Mouse (Mus musculus): ENCODE measurements at regions not wholly inside any gene's neighbourhood (a gene's known extent, or its start where the extent isn't known, plus 50 kb on each side); places are given as distances from the start of the nearest gene placed in this dataset.

DNA sequence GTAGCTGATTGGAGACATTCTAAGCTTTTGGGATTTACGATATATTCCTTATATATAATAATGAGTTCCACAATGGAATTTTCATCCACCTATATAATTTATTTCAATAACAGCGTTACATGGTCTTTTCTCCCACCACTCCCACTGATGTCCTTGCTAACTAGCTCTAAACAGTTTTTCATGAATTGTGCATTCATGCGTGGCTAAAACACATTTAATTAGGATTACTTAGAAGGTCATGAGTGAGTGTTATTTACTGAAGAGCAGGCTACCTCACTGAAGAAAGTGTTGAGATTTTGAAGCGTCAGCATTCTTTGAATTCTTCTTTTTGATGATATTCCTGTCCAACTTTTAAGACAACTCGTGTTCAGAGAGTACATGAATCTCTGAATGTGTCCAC is 245.1 kb upstream of the Kcnj16 start:
- DNase-seq = no peak

DNA sequence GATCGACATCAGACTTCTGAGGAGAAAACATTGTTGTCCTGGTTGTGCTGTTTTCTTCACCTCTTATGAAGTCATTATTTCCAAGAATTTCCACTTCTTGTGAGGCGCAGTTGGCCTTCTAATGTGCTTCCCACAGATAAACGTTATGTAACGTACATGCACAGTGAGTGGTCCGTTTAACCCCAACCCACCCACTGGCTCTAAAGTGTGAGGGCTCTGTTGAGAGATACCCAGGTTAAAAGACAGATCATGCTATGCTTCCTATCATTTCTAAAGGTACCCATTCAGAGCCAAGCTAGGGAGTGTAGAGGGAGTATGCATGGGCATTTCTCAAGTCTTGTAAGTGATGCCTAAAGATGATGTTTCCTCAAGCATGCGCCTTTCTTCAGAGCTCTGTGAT is 243.9 kb upstream of the Kcnj16 start:
- no peak for DNase-seq

DNA sequence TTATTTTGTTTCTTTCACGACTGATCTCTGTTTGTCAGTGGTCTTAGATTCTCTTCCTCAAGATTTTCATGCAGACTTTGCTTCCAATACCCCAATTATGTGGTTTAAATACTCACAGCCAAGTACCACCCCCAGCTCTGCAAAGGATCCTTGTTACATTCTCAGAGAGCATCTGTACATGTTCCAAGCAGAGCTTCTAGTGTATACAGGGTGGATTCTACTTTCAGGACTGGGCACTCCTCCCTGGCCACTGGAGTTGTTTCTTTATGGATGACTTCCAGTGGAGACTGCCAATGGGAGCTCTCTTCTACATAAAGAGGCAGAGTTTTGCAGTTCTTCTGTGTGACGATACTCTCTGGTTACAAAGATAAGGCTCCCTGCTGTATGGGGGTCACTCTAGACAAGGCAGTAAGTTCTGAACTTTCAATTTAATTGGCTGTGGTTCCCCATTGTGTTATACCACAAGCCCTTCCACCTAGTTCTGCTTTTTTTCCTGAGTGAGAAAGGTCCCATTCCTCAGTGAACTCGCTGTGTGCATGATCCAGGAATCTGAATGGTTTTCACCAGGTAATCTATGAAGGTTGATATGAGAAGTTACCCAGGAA is 240.4 kb upstream of the Kcnj16 start:
- no peak for DNase-seq

DNA sequence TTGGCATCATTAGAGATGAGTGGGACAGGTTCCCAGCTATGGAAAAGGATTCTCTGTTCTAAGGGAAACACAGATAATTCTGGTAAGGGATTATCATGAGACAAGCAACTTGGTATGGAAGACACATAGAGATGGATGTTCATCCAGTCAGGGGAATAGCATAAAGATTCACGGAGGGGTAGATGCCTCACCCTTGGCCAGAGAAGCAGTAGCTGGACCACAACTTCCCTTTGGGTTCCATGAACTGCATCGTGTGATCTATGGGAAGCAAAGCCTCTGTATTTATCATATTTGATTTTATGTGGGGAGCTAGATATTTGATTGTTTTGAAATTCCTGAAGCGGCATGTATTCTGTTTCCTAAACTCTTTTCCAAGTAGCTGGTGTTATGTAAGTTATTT is 236.3 kb upstream of the Kcnj16 start:
- no peak for DNase-seq

DNA sequence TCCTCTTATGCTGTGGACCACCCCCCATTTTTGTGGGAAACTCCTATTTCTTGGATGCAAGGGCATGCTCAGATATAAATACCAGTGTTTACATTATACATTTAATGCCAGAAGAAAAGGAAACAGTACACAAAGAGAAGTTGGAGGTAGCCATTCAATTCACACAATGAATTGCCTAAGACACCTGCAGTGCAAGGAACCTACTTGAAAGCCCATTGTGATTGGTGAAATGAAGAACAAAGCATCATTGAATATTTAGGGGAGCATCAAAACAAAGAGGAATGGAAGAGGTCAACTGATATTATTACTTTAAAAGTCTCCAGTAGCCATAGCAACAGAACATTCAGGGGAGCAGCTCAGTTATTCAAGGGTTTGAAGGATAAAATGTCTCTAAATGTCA is 193.7 kb upstream of the Kcnj16 start:
- no peak for DNase-seq

DNA sequence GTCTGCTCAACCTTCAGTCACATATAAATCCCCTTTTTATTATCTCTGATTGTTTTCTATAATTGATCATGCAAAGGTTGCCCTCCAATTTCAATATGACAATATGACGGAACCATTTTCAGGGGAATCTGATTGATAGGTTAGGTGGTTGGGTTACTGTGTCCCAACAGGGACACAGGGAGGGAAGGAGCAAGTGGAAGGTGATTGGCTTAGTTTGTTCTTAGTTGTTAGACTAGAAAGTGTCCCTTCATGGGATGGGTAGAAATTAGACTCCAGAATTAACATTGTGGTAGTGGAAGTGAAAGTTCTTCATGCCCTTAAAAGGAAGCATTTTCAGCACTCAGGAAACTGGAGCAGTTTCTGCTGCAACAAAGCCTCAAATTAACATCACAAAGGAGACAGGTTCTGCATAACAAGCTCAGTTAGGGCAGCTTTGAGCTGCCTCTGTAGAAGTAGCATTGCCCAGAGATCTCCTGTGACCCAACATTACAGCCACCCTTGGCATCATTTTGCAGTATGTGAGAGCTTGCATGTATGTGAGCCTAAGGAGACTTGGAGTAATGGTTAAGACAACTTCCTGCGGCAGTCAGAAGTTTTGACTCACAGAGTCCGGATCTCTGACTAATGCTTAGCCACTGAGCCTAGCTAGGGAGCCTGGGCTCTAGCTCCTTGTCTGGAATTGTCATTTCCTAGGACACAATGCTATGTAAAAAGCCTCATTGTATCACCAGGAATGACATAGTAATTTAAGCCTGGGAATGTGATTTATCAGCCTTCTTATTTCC is 186.1 kb upstream of the Kcnj16 start:
- DNase-seq = no peak

DNA sequence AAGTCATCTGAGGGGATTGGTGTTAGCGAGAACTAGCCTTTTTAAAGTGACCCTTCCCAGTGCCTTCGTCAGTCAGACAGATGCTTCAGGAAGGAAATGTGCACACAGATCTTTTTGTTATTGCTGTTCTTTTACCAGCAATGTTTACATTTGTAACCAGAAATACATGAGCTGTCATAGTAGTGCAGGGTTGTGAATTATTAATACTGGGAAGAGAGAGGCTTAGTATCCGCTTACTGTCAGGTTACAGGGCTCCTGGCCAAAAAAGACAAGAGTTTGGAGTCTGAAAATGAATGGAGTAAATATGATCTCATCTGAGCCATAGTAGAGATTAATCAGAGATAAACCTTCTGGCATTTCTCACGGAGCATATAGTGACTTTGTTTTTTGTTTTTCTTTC is 178.3 kb upstream of the Kcnj16 start:
- DNase-seq = no peak

DNA sequence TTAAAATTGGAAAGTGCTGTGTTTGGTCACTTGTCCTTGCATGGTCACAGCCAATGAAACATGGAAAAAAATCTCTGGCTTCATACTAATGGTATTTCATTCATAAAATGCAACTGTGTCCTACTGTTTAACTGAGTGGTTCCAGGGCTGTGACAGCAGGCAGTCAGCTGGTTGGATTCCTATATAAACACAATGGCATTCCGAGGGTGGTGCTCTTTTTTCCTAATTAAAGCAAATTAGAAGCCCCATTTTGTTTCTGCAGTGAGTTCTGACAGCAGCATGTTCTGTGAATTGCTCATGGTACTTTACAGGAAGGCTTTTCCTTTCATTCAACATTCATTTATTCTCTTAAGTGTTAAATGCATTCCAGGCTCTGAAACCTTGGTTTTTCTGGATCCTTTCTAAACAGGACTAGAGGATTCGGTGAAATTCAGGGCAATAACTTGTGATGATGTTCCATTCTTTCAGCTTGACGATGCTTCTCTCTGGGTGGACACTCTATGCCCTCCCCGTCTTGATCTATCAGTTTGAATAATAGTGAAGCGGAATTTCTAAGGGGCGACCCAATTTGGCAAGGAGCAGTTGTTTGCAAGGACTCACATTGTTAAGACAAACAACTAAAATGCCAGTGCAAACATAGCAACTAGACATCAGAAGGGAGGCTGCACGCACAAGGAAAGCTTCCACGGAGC is 167.8 kb upstream of the Kcnj16 start:
- DNase-seq = no peak

DNA sequence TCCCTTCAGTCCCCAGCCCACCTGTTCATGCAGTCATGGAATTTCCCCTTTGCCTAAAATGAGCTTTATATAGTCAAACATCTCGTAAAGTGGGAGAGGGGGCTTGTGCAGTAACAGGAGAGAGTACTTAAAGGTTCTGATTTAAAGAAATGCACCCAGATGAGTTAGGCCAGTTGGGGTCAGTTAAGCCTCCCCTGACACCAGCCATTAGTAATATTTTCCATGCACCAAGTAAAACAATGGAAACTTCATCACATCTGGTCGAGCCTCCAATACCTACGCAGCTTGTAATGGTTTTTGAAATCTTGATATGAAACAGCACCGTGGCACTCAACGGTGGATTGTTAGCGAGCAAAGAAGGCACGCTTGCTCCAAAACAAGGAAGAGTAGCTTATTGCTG is 165.8 kb upstream of the Kcnj16 start:
- DNase-seq = no peak

DNA sequence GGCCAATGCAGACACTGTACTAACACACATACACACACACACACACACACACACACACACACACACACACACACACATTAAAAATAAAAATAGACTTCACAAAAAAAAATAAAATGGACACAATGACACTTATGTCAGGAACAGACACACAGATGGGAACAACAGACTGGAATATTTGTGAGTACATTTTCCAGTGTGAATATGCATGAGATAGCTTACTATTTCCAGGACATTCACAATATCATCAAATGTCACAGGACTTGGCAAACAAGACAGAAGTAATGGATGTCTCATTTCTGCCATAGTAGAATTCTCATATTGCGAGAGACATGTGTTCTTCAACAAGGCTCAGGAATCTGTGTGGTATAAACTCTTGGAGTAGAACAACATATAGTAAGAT is 163.8 kb upstream of the Kcnj16 start:
- DNase-seq = no peak

DNA sequence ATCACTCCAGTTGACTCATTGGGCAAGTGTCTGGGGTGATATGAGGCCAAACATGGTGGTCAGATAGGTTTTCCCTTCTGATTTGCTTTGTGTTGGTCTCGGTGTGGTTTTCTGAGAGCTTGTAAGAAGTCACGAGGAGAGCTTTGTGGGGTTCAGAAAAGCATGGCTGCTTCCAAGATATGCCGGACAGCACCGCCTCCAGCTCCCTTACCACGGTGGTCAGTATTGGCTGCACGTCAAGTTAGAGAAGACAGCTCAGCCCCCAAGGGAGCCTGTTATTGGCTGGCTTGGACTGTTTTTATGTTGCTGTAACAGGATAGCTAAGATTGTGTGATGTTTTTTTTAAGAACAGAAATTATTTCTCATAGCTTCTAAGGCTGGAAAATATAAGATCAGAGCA is 154.7 kb upstream of the Kcnj16 start:
- DNase-seq = peak; percentile 25

DNA sequence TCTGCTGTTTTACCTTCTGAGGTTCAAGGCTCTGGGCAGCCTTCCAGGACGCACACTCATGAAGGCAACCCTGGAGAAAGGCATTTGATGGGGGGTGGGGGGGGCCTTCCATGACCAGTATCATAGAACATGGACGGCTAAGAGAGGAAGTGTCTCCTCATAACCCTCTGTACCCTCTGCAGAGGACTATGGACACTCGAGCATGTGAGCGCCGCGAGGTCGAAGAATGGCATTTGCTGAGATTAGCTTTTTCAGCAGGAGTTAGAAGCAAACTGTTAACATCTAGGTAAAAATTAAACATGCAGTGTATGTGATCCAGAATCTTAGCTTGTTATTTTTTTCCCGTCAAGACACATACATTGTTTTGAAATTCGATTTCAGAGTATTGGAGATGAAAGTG is 153.1 kb upstream of the Kcnj16 start:
- no peak for DNase-seq

DNA sequence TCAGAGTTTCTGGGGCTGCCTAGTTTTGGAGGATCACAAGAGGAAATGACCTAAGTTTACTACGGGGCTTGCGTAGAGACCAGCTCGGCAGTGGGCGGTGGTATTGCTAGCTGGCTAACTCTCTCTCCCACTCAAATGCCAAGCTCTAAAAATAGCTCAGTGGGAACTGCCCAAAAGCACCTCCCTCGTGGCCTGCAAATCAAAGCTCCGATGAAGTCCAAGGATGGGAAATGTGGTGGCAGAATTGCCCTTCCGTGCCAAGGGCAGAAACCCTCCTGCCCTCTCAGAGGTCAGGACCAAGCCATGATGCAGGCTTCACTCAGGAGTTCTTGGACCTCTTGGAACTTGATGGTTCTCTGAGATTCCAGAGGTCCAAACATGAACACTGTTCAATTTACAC is 152.6 kb upstream of the Kcnj16 start:
- peak; percentile 22 for DNase-seq

DNA sequence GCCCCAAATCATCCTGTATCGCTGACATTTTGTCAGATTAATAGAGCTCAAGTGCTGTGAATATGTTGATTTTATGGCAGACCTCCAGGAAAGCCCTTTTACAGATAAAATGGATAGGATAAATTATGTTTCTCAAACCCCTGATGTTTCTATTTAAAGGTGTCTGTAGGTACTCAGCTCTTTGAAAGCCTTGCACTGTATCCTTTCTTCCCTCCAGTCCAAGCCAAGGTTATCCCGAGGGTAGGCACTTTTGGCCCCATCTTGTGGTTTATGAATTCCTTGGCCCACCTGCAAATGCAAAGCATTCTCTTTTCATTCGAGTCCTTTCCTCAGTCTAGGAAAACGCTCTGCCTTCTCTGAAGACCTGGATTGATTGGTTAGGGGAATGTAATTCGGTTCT is 139.2 kb upstream of the Kcnj16 start:
- DNase-seq = no peak

DNA sequence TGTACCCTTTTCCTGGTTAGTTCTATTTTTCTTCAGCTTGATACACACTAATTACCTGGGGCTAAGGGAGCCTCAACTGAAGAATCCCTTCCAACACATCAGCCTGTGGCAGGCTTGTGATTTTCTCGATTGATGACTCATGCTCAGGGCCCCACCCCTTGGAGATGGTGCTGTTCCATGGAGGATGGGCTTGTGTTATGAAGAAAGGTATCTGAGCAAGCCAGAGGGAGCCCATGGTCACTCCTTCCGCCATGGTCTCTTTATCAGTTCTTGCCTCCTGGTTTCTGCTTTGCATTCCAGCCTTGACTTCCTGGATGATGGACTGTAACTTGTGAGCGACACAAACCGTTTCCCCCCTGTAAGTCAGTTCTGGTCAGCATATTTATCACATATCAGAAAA is 131.1 kb upstream of the Kcnj16 start:
- DNase-seq = no peak

DNA sequence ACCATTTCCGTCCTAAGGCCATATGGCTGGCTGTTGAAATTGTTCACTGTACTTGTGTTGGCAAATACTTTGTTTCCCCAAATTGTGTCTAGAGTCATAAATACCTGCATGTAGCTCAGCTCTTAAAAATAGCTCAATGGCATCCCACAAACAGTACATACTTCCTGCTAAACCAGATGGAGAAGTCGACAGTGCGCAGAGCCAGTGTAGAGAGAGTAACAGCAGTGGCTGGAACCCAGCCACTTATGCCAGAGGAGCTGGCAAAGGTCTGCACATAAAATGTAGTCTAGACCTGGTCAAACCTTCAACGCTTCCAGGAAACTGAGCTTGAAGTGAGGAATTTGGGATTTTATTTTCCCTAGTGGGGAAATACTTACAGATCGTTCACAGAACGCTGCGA is 128.5 kb upstream of the Kcnj16 start:
- DNase-seq = no peak

DNA sequence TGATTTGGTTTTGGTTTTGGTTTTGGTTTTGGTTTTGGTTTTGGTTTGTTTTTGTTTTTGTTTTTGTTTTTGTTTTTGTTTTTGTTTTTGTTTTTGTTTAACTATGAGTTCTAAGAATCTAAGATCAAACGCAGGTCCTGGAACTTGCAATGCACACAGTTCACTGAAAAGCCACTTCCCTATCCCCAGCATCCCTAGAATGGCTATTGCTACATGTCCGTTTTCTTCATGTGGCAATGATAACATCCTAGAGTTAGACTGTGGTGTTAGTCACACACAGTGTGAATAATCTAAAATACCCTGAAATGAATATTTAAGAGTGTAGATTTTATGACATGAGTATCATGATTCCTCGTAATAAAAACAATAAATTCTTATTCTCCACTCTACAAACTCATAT is 99.5 kb upstream of the Kcnj16 start:
- no peak for DNase-seq

DNA sequence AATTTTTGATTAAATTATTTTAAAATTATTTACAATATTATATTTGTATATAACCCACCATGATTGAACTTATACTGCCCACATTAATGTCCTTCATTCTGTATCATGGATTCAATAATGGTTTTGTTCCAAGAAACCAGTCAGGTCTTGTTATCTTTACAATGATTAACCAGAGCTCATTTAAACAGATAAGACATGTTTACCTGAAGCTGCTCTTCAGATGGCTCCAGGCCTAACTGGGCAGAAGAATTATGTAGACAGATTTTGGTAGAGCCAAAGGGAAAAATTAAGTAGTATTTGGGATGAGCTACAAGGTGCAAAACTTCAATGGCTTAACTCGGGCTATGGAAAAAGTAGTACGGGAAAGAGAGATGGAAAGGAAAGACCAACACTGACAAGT is 97.7 kb upstream of the Kcnj16 start:
- no peak for DNase-seq

DNA sequence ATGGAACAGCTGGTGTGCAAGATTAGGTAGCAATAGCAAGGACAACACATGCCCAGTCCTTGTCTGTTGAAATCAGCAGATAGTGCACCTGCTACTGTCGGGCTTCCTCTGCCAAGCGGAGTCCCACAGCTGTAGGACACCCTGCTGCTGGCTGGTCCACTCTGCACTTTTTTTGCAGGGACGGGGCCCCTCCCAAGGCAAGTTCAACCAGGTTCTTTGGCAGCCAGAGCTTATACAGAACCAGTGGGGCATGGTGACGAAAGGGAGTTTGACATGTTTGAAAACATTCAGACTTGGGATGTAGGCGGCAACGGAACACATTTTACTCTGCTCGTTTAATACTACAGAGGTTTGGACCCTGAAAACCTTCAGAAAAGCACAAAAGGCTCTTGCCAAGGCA is 93.2 kb upstream of the Kcnj16 start:
- peak; percentile 5 for DNase-seq

DNA sequence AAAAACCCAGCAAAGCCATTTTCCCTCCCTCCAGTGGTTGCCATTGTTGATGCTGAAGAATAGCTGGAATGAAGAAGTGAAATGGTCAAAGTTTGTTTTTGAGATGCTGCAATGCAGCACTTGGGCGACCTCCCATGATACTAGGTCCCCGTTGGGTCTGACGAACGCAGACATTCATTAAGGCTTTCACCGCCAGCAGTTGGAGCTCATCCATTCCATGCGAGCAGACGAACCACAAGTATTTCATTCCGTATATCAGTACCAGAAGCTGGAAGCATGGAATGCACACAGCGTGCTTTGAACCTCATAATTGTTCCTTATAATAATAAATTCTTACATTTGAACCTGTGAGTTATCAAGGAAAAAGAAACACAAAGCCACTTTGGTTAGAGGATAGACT is 86.9 kb upstream of the Kcnj16 start:
- DNase-seq = peak; percentile 5

DNA sequence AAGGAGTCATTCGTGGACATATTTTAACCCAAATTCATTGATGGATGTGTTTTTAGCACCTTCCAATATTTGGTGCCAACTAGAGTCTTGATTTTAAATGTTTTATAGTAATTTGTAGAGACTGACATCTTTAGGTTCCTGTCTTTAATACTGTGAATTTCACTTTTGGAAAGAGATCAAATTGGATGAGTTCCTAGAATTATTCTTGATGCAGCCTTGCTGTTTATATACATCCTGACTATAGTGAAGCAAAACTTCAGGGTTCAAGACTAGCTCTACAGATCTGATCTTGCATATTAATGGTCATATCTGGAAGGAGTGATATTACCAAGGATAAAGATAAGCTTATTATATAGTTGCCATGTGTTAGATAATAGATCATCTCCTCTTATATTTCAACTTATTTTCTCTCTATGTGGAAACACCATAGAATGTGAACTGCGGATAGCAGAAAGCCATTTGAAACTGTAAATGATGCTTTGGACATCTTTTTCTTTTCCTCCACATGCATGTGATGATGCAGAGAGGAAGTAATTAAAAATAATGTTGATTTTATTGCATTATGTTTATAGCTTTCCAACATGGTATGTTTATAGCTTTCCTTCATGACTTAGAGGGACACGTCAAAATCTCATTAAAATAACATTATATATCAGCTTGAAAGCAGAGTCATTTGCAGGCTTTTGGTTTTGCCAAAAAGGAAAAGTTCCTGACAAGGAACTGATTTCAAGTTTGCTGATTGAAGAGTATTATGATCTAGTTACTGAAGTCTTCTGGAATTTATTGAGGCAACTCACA is 78.3 kb upstream of the Kcnj16 start:
- DNase-seq = no peak

DNA sequence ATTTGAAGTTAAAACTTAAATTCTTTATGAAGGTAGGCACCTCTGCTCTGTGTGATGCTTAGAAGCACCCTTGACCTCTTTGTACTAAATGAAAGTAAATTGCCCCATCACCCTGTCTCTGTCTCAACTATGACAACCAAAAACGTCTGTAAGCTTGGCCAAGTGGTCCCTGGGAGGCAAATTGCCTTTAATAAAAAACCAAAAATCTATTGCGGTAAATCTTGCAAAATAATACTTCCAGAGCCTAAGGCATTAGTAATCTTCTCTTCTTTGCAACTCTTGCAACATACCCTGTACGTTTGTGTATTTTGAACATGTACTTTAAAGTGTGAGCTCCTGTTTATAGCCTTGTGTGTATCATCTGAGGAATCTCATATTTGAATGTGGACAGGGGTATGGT is 77.4 kb upstream of the Kcnj16 start:
- no peak for DNase-seq

DNA sequence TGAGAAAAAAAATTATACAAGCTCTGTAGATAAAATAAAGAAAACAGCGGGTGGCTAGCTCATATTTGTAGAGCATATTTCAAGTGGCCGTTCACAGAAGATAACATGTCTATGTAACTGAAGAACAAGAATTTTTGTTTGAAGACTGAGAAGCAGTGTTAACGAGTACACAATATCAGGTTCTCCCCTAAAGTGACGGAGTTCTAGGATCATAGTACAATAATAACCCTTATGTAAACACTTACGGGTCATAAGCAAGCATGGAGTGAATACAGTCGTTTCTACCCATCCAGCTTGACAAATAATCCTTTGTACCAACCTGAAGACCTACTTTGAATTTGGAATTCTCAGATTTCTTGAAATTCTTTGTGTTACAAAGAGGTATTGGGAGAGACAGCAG is 64.9 kb upstream of the Kcnj16 start:
- no peak for DNase-seq

Data from heart, postnatal 4 days (tissue).